Mouse (Mus musculus) heart, embryonic 10.5 days (tissue): ENCODE data around the gene Mkks. TPM values are rescaled to one million over a fixed set of nuclear protein-coding genes. Genes with fewer than 3 reads are reported as not detected.

Source experiments
- polyA plus RNA-seq: library from polyadenylated mRNA; unstranded; fragments of >200 nt; fragmentation: Nextera tagmentation; extraction: Ambion mirVana; gene quantifications from 2 replicates; pipeline ENCODE4 v1.2.1, GENCODE M21; 2016

Gene Mkks
- polyA plus RNA-seq, 1 experiment from 2014 or later, result 17.0 TPM

Other genes with a start within 250 kb of the Mkks start
- 0.97 and 2.1 TPM in 2 replicates for gene Snap25, start 177.9 kb downstream of the Mkks start, polyA plus RNA-seq
- 52.5 and 54.5 TPM in 2 replicates for gene AL731706.2, start 5.7 kb downstream of the Mkks start, polyA plus RNA-seq
- 4.9 and 5.9 TPM in 2 replicates for gene Slx4ip, start 171 bp downstream of the Mkks start, polyA plus RNA-seq
- 29.2 and 39.2 TPM in 2 replicates for gene AL731706.1, start within 50 bp of the Mkks start, polyA plus RNA-seq
- gene Jag1, start 225.3 kb upstream of the Mkks start, polyA plus RNA-seq, result 21.6 and 23.2 TPM in 2 replicates